Mouse (Mus musculus) NIH3T3 (cell line): ENCODE measurements around the gene Gpatch8.

Experiments used
- DNase-seq: peaks from one replicate; pipeline ENCODE4 v3.0.0-alpha.2; 2012; ENCODE audit warnings: low read depth

The Gpatch8 gene

DNA sequence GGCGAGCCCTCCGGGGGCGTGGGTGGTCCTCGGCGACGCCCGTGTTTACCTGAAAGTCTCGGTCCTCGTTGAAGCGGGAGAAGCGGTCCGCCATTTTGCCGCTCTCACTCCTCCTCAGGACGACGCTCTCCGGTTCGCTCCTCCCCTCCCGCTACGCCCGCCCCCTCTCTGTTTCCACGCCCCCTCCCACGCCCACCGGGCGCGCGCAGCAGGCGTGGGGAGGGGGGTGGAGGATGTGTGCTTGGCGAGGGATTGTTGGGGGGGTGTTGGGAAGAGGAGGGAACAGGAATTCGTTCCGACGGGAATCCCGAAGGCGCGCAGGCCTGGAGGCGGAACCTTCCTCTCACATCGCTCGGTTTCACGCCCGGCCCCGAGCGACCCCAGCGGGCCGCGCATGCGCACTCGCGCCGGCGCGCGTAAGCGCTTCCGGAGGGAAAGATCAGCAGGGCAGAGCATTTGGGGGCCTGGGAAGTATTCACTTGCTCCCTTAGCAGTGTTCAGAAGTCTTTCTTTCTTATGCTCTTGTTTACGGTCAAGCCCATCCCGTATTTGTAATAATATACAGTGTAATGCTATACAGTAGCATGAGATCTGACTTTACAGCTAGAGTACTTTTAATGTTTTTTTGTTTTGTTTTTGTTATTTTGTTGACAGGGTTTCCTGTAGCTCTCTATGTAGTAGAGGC is at the start of gene Gpatch8:
Gene Gpatch8 (minus strand): TSS at position 362 of the 685 bp plus-strand sequence.
- peak; percentile 99 for DNase-seq

DNA sequence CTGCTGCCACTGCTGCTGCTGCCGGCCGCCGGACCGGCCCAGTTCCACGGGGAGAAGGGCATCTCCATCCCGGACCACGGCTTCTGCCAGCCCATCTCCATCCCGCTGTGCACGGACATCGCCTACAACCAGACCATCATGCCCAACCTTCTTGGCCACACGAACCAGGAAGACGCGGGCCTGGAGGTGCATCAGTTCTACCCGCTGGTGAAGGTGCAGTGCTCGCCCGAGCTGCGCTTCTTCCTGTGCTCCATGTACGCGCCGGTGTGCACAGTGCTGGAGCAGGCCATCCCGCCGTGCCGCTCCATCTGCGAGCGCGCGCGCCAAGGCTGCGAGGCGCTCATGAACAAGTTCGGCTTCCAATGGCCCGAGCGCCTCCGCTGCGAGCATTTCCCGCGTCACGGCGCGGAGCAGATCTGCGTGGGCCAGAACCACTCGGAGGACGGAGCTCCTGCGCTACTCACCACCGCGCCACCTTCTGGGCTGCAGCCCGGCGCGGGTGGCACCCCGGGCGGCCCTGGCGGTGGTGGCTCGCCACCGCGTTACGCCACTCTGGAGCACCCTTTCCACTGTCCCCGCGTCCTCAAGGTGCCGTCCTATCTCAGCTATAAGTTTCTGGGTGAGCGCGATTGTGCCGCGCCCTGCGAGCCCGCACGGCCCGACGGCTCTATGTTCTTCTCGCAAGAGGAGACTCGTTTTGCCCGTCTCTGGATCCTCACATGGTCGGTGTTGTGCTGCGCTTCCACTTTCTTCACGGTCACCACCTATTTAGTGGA is 48.8 kb upstream of the Gpatch8 start:
- DNase-seq, result peak; percentile 70

DNA sequence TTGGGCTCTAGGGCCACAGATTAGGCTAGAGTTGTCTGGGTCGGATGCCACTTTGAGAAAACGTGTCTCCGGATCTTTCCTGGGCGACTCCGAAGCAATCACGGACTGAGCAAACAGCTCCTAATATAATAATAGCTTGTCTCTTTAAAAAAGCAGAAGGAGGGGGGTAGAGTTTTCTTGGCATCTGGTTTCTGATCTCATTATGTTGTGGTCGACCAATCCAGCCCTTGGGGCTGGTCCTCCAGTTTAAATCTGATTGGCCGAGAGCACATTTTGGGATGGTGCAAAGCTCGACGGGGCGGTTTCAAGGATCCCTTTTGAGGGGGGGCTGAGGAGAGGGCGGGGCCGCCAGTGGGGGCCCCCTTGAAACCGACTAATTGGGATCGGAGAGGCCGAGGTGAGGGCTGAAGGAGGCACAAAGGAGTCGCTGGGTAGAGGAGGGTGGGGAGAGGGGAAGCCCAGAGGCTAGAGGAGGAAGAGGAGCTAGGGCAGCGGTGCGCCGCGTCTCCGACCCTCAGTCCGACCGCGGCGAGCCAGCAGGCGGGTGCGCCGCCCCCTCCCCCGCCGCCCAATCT is 47.9 kb upstream of the Gpatch8 start, which contains the start of gene Fzd2:
Gene Fzd2 (plus strand): TSS at position 387 of the 575 bp plus-strand sequence.
- DNase-seq, result peak; percentile 98

DNA sequence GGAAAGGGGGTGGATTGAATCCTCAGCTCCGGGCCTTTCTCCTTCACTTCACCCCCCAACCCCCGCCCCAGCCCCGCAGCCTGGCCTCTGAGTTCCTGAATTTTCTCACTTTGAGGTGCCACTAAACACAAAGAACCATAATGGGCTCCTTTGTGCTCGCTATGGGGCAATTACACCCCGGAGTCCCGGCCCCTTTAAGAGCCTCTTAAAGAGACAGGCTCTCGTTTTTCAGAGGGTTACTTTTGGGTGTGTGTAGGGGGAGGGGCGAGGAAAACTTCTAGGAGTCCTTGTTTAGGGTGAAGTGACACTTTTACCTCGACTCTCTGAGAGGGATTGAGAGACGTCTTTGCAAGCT is 47.3 kb upstream of the Gpatch8 start:
- peak; percentile 85 for DNase-seq

DNA sequence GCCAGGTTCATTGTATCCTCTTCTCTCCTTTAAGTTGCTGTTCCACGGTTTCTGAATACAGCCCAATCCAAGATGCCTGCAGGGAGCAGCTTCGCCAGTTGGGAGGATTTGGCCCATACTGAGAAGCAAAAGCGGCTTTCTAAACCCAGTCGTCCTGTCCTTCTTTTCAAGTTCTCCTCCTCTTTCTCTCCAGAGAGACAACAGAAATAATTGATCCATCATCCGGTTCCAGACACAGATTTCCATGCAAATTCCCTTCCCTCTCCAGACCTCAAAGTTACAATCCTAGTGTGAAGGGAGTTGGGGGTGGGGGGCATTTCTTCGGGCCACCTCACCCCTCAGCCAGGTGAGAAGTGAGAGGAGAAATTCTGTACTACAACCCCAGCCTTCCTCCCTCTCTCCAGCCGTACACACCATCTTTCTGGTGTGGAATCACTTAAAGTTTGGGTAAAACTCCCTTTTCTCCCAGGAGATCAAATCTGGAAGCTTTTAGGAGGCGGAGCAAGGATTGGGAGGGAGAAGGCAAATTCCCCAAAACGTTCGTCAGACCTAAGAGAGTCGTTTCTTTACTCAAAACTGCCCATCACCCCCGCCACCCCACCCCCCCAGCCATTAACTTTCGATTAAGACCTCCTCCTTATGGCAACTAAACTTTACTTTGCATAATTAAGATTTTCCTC is 46.8 kb upstream of the Gpatch8 start:
- DNase-seq, result peak; percentile 95

DNA sequence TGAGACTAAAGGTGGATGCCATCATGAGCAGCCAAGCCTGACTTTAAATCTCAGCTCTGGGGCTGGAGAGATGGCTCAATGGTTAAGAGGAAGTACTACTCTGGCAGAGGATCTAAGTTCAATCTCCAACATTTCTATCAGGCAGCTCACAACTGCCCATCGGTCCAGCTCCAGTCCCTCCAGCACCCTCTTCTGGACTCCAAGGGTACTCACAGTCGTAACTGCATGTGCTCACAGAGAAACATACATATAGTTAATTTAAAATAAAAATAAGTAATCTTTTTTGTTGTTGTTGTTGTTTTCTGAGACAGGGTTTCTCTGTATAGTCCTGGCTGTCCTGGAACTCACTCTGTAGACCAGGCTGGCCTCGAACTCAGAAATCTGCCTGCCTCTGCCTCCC is 43.7 kb upstream of the Gpatch8 start:
- peak; percentile 50 for DNase-seq

DNA sequence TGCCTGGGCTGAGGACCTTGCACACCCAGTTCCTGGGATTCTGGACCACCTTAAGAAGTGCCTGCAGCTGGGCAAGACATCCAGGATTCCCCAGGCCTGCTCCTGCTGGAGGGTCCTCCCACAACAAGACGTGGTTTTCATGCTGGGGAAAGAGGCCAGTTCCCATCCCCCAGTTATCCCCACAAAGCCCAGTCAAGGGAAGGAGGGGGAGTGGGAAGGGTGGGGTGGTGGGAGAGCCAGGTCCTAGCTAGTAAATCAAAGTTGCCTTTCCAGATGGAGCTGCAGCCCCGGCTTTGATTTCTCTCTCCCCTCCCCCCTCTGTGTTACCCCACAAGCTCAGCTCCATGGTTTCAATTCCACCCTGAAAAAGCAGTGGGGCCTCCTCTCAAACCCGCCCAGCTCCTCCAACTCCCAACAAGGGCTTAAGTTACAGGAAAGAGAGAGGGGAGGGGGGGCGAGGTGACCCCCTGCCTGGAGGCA is 39.2 kb upstream of the Gpatch8 start:
- peak; percentile 53 for DNase-seq

DNA sequence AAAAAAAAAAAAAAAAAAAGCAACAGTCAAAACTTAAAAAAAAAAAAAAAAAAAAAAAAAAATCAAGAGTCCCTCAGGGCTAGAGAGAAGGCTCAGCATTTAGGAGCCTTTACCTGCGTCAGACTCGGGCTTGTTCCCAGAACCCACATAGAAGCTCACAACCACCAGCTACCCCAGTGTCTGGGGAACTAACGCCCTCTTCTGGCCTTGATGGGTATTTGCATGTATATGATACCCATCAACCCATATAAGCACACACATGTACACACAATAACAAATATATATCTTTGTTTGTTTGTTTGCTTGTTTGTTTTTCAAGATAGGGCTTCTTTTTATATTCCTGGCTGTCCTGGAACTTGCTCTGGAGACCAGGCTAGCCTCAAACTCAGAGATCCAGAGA is 31.4 kb upstream of the Gpatch8 start:
- DNase-seq, result no peak

DNA sequence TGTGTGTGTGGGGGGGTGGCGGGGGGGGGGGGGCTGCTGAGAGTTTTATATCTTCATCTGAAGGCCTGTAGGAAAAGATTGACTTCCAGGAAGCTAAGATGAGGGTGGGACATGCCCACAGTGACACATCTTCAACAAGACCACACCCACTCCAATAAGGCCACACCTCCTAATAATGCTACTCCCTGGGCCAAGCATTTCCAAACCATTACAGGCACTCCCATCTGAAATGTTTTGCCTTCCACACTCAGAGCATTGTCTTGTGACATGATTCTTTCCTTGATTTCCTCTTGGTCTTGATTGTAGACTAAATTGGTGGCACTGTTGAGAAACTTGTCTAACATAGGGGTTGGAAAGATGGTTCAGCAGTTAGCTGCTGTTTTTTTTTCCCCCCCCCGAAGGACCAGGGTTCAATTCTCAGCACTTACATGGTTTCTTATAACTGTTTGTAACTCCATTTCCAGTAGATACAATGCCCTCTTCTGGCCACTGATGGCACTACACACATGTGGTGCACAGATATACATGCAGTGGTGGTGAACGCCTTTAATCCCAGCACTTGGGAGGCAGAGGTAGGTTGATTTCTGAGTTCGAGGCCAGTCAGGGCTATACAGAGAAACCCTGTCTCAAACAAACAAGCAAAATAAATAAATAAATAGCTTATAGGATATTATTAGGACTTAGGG is 30.4 kb upstream of the Gpatch8 start:
- DNase-seq, result no peak

DNA sequence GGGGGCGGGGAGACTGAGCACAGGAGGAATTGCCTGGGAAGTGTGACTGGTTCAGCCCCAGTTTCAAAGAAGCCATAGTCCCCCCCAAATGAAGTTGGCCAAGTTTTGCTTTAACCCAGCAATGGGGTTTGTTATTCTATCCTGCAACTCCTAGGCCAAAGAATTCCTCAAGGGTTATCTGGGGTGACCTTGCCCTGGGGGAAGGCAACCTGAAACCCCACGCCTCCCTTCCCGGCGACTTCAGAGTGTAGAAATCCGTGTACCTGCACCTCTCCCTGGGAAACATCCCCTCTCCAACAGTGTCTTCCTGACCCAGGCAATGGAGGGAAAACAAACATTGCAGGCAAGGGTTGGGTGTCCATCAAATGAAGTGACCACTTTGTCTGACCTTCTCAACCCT is 26.5 kb upstream of the Gpatch8 start:
- DNase-seq, result no peak

DNA sequence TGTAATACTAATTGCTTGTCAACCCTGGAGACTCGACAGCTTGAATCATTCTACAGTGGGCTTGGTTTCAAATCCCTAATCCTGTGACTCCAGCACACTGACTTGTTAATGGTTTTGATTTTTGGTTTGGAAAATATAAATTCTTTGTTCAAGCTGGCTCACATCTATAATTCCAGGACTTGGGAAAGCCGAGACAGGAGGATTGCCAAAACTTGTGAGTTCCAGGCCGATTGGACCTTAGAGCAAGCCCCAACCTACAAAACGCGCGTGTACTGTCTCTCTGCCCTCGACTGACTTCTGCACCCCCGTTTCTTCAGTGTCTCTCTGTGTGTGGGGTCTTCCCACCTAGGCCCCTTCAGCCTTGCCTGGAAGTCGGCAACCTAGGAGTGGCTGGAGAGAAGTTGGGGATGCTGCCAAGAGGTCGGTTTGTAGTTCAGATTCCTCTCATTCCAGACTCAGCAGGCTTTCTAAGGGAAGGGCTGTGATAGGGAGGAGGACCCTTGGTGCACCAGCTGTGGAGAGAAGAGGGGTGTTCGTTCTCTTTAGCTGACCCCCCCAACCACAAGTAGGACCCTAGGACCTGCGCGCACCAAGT is 25.9 kb upstream of the Gpatch8 start:
- DNase-seq, result peak; percentile 88

DNA sequence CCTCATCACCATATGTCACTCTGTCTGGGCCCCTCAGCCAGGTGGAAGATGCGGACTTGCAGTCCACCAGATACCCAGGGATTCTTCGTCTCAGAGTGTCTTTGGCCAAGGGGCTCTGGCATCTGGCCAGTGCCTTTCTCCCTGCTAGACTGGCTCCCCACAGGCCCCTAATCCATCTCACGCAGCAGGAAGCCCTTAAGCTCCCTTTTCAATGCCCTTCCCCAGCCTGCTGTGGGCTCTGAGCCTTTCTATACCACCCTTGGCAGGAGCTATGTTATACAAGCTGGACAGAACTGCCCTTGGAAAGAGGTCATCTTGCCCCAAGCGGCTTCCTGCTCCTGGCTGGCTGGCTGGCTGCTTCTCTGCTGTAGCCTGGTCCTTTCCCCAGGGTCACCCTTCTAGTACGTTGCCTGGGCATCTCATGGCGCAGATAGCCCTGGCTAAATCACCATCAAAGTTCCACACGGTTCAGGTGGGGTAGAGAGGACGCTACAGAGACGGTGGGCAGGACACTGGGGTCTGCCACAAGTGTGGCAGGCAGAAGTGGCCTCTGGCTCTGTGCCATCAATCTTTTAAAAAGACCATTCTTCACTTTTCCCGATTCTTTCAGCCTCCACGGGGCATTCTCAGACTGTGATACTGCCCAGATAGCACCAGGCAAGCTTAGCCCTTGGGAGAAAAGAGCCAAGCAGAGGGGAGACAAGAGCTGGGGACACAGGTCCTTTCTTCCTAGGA is 25.3 kb upstream of the Gpatch8 start:
- peak; percentile 33 for DNase-seq

DNA sequence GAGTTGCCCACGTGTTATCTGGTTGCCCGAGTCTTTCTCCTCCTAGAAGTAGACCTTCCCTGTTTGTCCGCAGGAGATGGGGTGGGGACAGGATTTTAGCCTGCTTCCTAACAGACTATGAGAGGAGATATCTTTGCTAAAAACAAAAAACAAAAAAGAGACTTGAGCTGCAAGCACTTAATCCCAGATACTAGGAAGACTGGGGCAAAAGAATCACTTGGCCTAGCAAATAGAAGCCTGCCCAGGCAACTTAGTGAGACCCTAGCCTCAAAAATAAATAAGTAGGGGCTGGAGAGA is 23.8 kb upstream of the Gpatch8 start:
- no peak for DNase-seq

DNA sequence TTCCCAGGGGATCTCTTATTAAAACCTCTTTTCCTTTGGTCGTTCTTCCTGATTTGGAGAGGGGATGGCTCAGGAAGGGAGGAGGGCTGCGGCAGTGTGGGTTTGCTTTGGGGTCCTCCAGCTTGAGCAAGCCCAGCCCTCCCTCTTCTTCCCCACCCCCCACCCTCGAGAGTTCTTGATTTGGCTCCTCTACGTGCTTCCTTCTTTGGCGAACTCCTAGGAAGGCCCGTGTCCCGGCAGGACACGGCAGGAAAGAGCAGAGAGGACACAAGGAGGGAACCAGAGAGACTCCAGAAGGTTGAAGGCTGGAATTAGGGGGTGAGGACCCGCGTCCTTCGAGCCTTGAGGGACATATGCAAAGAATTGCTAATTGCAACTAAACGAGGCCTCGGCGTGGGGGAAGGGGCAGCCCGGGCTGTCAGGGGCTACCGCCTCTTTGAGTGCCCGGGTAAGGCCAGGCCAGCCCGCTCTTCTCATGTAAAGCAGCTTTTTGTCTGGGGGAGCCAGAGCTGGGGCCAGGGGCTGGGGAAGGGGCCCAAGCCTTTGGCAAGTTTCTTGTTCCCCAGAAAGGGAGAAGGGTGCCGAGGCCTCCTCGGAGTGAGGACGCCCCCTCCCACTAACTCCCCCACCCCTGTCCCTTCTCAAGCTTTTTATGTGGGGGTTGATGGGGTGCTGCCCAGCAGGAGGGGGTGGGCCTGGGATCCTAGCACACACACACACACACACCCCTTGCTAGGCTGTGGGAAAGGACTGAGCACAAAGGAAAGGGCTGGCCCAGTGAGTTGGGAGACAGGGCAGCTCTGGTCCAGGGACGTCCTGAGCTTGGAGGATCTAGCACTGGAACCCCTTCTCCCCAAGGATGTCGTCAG is 23.2 kb upstream of the Gpatch8 start, which contains the start of gene Gm11627:
Gene Gm11627 (minus strand): TSS at position 297 of the 869 bp plus-strand sequence.
- no peak for DNase-seq

DNA sequence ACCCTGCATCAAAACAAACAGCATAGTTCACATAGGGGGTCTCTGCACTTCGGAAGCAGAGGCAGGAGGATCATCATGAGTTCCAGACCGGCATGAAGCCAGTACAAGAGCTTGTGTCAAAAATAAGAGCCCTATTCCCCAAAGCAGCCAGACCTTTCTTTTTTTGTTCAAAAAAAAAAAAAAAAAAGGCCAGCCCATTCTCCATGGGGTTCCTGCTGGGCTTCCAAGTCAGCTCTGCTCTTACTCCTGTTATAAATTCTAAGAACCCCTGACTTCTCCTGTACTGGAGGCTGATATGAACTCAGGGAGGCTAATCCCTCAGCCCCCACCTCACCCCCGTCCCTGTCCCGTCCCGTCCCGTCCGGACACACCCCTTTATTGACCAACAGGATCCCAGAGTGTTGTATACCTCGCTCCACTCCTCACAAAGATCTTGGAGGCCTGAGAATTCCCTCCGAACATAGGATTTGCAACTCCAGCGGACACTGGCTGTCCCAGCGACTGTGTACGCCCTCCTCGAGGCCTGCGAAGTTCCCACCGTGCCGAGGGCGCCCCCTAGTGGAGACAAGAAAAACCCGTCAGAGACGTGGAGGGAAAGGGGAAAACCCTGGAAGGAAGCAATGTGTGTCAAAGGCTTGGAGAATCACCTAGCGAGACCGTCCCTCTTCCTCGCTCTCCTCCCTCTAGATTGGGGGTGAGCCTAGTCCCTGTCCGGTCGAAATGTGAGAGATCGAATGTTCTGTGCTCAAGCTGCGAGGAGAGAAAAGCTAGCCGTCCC is 22.3 kb upstream of the Gpatch8 start:
- peak; percentile 93 for DNase-seq

DNA sequence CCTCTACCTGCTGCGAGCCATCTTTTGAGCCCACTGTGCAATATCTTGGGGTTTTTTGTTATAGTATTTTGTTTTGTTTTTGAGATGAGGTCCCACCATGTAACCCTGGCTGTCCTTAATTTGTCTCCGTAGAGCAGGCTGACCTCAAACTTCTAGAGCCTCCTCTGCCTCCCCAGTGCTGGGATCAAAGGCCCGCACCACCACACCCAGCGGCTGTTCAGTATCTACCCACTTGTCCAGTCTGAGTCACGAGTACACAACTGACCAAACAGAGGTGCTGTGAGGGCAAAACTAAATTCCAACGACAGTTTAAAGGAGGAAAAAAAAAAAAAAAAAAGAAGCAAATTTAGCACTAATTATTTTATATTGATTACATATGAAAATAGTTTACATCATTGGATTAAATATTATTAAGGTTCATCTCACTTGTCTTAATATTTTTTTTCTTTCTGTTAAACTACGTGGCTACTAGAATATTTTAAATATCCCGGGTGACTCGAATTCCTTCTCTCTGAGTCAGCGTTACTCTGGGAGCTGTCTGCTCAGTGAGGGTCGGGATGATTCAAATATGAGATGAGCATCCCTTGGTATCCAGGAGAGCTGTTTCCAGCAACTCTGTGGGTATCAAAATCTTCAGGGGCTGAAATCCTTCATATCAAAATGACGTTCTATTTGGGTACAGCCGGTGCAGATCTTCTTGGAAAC is 20.0 kb upstream of the Gpatch8 start:
- DNase-seq, result peak; percentile 64

DNA sequence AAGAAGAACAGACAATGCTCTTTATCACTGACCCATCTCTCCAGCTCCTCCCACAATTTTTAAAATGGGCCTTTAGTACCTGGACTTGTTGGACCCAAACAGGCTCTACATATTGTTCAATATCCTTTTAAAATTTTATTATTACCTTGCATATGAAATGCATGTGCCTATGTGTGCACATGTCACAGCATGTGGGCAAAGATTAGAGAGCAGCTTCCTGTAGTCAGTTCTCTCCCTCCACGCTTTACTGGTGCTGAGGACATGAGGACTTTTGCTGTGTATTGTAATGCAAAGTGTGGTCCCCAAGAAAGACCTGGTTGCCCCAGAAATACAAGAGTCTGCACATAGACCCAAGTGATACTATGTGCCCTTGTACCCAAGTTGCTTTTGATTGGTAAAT is 18.8 kb upstream of the Gpatch8 start:
- no peak for DNase-seq

DNA sequence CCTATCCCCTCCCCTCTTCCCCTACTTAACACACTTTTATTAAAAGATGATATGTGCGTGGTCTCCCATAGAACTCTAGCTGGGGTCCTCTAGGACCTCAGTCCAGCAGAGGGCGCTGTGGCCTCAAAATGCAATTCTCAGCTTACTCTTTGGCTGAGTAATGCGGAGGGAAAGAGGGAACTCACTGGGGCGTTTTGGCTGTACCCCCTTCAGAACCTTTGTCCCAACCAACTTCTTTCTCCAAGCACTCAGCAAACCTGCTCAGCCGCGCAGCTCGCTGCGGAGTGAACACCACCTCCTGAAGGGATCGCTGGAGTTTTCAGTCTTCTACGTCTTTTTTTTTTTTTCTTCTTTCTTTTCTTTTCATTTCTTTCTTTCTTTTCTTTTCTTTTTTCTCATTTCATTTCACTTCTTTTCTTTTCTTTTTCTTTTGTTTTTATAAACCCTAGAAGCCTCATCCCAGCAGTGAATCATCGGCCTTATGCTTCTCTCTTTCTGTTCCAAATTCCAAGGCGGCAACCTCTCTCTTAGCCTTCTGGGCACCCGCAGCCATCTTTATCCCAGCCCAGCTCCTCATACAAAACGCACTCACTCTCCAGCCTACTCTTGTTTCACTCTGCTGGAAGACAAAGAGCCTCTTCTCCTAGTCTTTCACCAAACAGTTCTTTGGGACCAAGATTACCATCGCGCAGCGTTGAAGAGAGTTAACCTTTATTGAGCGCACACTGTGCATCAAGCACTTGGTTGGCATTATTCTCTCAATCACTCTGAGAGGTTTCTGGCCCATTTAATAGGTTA is 16.9 kb upstream of the Gpatch8 start:
- DNase-seq, result peak; percentile 97
